Mouse (Mus musculus) intestine, embryonic 15.5 days (tissue): Measurements from ENCODE around the gene Fbxl15. TPM values are rescaled to one million over a fixed set of nuclear protein-coding genes. Genes with fewer than 3 reads are reported as not detected.
A peak's percentile ranks its signal among the peaks of the same experiment; 100 is the strongest.

Experiments used
- ATAC-seq: fragments of 200-750 bp; cut with Nextera tagmentation; 2 replicates; pipeline ENCODE4 v1.8.0; 2017; ENCODE audit warnings: moderate TSS enrichment, moderate library complexity
- H3K27ac ChIP-seq: fragments of 300-500 bp; sonication (generic); 2 replicates; pipeline ENCODE4 v1.5.1; 2015; ENCODE audit warnings: mild to moderate bottlenecking, inconsistent platforms
- H3K27me3 ChIP-seq: fragments of 300-500 bp; sonication (generic); replicated peaks from 2 replicates; pipeline ENCODE4 v1.6.1; 2015; ENCODE audit warnings: inconsistent platforms
- H3K36me3 ChIP-seq: fragments of 300-500 bp; sonication (generic); 2 replicates; pipeline ENCODE4 v1.6.1; 2015; ENCODE audit warnings: inconsistent platforms
- H3K4me1 ChIP-seq: fragments of 300-500 bp; sonication (generic); replicated peaks from 2 replicates; pipeline ENCODE4 v1.6.1; 2015; ENCODE audit warnings: inconsistent platforms
- H3K4me2 ChIP-seq: fragments of 300-500 bp; sonication (generic); replicated peaks from 2 replicates; pipeline ENCODE4 v1.6.1; 2015; ENCODE audit warnings: mild to moderate bottlenecking, inconsistent platforms
- H3K4me3 ChIP-seq: fragments of 300-500 bp; sonication (generic); replicated peaks from 2 replicates; pipeline ENCODE4 v1.5.1; 2015; ENCODE audit warnings: inconsistent platforms
- H3K9ac ChIP-seq: fragments of 300-500 bp; sonication (generic); 2 replicates; pipeline ENCODE4 v1.6.1; 2015; ENCODE audit warnings: inconsistent platforms
- H3K9me3 ChIP-seq: fragments of 300-500 bp; sonication (generic); 2 replicates; pipeline ENCODE4 v1.6.1; 2016; ENCODE audit warnings: inconsistent platforms
- WGBS: fragments of 180-500 bp; shearing (Covaris S2); methylation state at CpG from one replicate; pipeline ENCODE4 v1.1.7; 2015; 5-methylcytosine and 5-hydroxymethylcytosine counted together
- polyA plus RNA-seq: library from polyadenylated mRNA; unstranded; fragments of >200 nt; fragmentation: Nextera tagmentation; extraction: Ambion mirVana; gene quantifications from 2 replicates; pipeline ENCODE4 v1.2.1, GENCODE M21; 2015

The Fbxl15 gene
- polyA plus RNA-seq: 15.6 and 16.7 TPM in 2 replicates

DNA sequence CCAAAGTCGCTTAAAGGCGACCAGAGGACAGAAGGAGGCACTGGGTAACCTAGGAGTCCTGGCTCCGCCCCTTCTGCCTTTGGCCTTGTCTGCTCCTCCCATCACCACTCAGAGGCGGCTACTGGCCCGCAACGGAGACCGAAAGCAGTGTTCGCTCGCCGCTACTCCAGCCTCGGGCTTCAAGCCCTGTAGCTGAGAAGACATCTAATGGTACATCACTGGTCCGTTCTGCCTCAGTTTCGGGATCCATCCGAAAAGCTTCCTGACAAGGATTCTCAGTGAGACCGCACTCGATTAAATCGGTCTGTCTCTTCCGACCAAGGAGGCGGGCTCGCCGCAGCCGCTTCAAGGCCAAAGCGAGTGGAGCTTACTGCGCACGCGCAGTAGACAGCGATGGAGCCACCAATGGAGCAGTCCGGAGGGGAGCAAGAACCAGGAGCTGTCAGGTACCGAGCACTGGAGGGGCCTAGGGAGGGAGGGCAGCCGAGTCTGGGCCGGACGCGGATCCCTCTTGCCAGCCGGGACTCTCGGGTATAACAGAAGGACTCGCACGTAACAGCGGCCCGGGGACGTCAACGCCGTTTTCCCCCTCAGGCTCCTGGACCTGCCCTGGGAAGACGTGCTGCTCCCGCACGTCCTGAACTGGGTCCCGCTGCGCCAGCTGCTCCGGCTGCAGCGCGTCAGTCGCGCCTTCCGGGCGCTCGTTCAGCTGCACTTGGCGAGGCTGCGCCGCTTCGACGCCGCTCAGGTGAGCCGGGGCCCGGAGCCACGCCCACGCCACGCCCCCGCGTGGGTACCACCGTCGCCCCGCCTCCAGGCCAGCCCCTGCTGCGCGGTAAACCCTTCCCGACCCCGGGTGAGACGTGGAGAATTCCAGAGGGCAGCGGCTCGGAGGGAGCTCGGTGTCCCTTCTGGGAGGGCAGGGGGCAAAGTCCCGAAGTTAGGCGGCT lies at the start of gene Fbxl15:
Gene Fbxl15, plus strand, starts transcription at position 104 of the 950 bp plus-strand sequence.
- Histone ChIP-seq H3K4me2 (peak within 1 kb of the TSS; percentile 99), H3K27me3 (peaks cover 35% of the 10 kb centered on the region), H3K4me1 (peaks cover 27% of the 10 kb centered on the region), H3K9me3 (no peaks in the 10 kb centered on the region), H3K27ac (peak within 1 kb of the TSS; percentile 88), H3K4me3 (peak within 1 kb of the TSS; percentile 64), H3K36me3 (0 out of 2 replicates have a peak, but pooled peaks cover 8% of the 10 kb centered on the region), H3K9ac (peak within 1 kb of the TSS; percentile 63)
- peak; percentile 92 for ATAC-seq
- under 1% methylated on average over 81 of the region's 81 CpGs for WGBS

GRCm38 (mm10) chr19:46282081-46282849 lies 45.7 kb upstream of the Fbxl15 start:
- Histone ChIP-seq H3K27me3 (no peaks in the 10 kb centered on the region), H3K36me3 (peaks cover 52% of the 10 kb centered on the region), H3K4me3 (no peak overlapping the region), H3K9me3 (no peaks in the 10 kb centered on the region), H3K4me2 (no peak overlapping the region), H3K9ac (no peak overlapping the region), H3K27ac (no peak overlapping the region), H3K4me1 (no peaks in the 10 kb centered on the region)
- 96% methylated on average over 11 of the region's 11 CpGs for WGBS
- ATAC-seq: no peak

DNA sequence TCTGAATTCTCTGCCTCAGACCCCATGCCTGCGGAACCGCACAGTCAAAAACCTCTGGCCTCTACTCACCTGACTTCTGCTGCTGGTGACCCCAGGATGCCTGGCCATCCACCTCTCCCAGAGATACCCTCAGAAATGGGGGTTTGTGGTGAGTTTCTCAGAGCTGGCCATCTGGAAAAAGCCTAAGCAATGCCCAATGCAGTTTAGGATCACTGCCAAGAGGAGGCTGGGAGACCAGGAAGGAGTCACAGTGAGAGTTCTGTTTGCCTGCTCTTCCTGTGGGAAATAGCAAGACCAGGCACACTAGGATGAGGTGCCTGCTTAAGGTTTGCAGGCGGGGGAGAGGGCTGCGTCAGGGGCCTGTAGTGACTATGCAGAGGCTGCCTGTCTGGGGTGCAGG lies 43.3 kb upstream of the Fbxl15 start:
- Histone ChIP-seq H3K9ac (no peak overlapping the region), H3K27me3 (no peaks in the 10 kb centered on the region), H3K4me3 (no peak overlapping the region), H3K27ac (no peak overlapping the region), H3K4me1 (no peaks in the 10 kb centered on the region), H3K9me3 (no peaks in the 10 kb centered on the region), H3K4me2 (no peak overlapping the region), H3K36me3 (peaks cover 46% of the 10 kb centered on the region)
- 91% methylated on average over 4 of the region's 4 CpGs for WGBS
- ATAC-seq: no peak

- Histone ChIP-seq H3K27ac (no peak overlapping the region), H3K36me3 (peaks cover 46% of the 10 kb centered on the region), H3K4me3 (no peak overlapping the region), H3K27me3 (no peaks in the 10 kb centered on the region), H3K9ac (no peak overlapping the region), H3K9me3 (no peaks in the 10 kb centered on the region), H3K4me1 (no peaks in the 10 kb centered on the region), H3K4me2 (no peak overlapping the region)
- no peak for ATAC-seq
- WGBS: 83% methylated on average over 7 of the region's 7 CpGs
These were observed 42.4 kb upstream of the Fbxl15 start for GRCm38 (mm10) chr19:46285631-46286030.

GRCm38 (mm10) chr19:46286047-46286446 lies 41.9 kb upstream of the Fbxl15 start:
- no peak for ATAC-seq
- Histone ChIP-seq H3K4me3 (no peak overlapping the region), H3K27ac (no peak overlapping the region), H3K9me3 (no peaks in the 10 kb centered on the region), H3K36me3 (peaks cover 46% of the 10 kb centered on the region), H3K27me3 (no peaks in the 10 kb centered on the region), H3K9ac (no peak overlapping the region), H3K4me2 (no peak overlapping the region), H3K4me1 (no peaks in the 10 kb centered on the region)
- WGBS: 88% methylated on average over 6 of the region's 6 CpGs

DNA sequence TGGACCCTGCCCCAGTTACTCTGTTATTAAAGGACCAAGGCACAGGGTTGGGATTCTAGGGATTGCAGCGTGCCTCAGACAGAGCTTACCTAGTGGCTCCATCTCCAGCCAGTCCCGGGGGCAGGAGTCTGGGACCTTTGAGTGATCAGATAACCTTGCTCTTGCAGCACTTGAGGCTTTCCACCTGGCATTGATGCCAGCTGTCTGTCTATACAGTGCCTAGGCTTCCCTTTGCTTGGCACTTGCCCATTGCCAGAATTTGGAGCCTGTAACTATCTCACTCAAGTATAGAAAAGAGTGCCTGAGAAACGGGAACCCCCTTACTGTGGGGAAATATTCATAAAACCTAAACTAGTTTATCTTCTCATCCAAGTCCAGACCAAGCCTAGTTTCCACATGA lies 41.1 kb upstream of the Fbxl15 start:
- Histone ChIP-seq H3K27ac (no peak overlapping the region), H3K9me3 (no peaks in the 10 kb centered on the region), H3K4me2 (no peak overlapping the region), H3K4me1 (no peaks in the 10 kb centered on the region), H3K36me3 (peaks cover 38% of the 10 kb centered on the region), H3K27me3 (no peaks in the 10 kb centered on the region), H3K9ac (no peak overlapping the region), H3K4me3 (no peak overlapping the region)
- ATAC-seq: no peak
- WGBS: 88% methylated on average over 3 of the region's 3 CpGs

DNA sequence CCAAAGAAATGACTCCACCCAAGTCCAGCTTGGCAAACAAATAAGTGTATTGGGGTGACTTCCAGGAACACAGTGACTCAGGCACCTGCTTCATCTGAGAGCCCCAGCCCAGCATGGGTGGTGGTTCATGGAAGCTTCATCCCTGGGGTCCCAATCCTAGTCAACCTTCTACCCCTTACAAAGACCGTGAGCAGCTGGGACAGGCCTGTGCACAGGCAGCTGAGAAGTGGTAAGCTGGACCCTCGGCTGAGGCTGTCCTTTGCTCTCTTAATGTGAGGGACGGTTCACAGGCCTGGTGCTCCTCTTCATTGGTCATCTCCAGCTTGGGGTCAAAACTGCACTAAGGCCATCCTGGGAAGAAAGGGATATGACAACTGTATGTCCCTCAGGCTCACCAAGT lies 40.4 kb upstream of the Fbxl15 start:
- 89% methylated on average over 3 of the region's 3 CpGs for WGBS
- ATAC-seq: no peak
- Histone ChIP-seq H3K4me3 (no peak overlapping the region), H3K9ac (no peak overlapping the region), H3K9me3 (no peaks in the 10 kb centered on the region), H3K4me2 (no peak overlapping the region), H3K27ac (no peak overlapping the region), H3K27me3 (no peaks in the 10 kb centered on the region), H3K36me3 (peaks cover 32% of the 10 kb centered on the region), H3K4me1 (no peaks in the 10 kb centered on the region)

GRCm38 (mm10) chr19:46290535-46291105 lies 37.4 kb upstream of the Fbxl15 start:
- H3K4me1 ChIP-seq: no peaks in the 10 kb centered on the region
- no peaks in the 10 kb centered on the region for H3K9me3 ChIP-seq
- ATAC-seq: no peak
- H3K27me3 ChIP-seq: no peaks in the 10 kb centered on the region
- H3K4me2 ChIP-seq: no peak overlapping the region
- 60% methylated on average over 12 of the region's 12 CpGs for WGBS
- no peak overlapping the region for H3K27ac ChIP-seq
- H3K9ac ChIP-seq: no peak overlapping the region
- no peak overlapping the region for H3K4me3 ChIP-seq
- peaks cover 11% of the 10 kb centered on the region; the same call in 1 of the 2 replicates for H3K36me3 ChIP-seq

DNA sequence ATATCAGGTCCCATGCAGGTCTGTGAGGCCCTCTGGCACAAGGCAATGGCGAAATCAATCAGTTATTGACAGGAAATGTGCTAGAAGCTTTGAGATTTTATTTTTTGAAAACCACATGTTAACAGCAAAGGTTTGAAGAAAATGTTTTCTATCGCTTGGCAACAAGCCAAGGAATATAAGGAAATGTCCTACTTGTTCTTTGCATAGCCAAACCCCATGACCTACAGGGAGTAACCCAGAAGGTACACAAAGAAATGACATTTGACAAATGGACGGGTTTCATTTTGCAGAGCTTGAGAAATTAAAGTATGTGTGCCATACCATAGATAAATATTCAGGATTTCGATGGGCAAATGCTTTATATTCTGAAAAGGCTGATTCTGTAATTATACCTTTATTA lies 31.0 kb upstream of the Fbxl15 start:
- 56% methylated on average over 4 of the region's 4 CpGs for WGBS
- Histone ChIP-seq H3K4me2 (no peak overlapping the region), H3K4me1 (no peaks in the 10 kb centered on the region), H3K27me3 (no peaks in the 10 kb centered on the region), H3K9ac (no peak overlapping the region), H3K9me3 (no peaks in the 10 kb centered on the region), H3K27ac (no peak overlapping the region), H3K36me3 (no peaks in the 10 kb centered on the region), H3K4me3 (no peak overlapping the region)
- ATAC-seq: peak; percentile 56; the same call in 1 of the 2 replicates

GRCm38 (mm10) chr19:46300294-46301045 lies 27.5 kb upstream of the Fbxl15 start:
- 36% methylated on average over 8 of the region's 8 CpGs for WGBS

DNA sequence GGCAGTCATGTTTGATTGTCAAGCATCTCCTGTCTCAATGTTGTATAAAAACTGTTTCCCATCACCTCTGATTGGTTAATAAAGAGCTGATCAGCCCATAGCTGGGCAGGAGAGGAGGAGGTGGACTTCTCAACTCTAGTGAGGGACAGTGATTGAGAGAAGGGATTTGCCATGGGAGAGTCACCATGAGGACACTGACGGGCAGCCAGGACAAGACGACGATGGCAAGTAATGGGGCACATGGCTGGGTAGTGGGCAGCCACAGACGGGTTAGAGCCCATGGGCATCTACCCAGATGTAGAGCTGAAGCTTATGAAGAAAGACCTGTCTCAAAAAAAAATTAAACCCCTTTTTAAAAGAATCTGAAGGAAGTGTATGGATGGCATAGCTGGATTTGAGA lies 25.4 kb upstream of the Fbxl15 start:
- Histone ChIP-seq H3K4me2 (no peak overlapping the region), H3K27ac (no peak overlapping the region), H3K4me3 (no peak overlapping the region), H3K9ac (no peak overlapping the region), H3K4me1 (peaks cover 17% of the 10 kb centered on the region), H3K27me3 (no peaks in the 10 kb centered on the region), H3K36me3 (peaks cover 2% of the 10 kb centered on the region; the same call in 1 of the 2 replicates), H3K9me3 (no peaks in the 10 kb centered on the region)
- no peak for ATAC-seq
- 91% methylated on average over 4 of the region's 4 CpGs for WGBS

More at GRCm38 (mm10) chr19:46300294-46301045, 27.5 kb upstream of the Fbxl15 start:
- no peaks in the 10 kb centered on the region for H3K27me3 ChIP-seq
- H3K9ac ChIP-seq: no peak overlapping the region
- ATAC-seq: no peak
- no peaks in the 10 kb centered on the region for H3K9me3 ChIP-seq
- H3K4me2 ChIP-seq: no peak overlapping the region
- no peak overlapping the region for H3K27ac ChIP-seq
- peaks cover 10% of the 10 kb centered on the region; the same call in 1 of the 2 replicates for H3K4me1 ChIP-seq
- H3K4me3 ChIP-seq: no peak overlapping the region
- no peaks in the 10 kb centered on the region for H3K36me3 ChIP-seq
